Mouse (Mus musculus): ENCODE measurements at regions not wholly inside any gene's neighbourhood (a gene's known extent, or its start where the extent isn't known, plus 50 kb on each side); places are given as distances from the start of the nearest gene placed in this dataset.

GRCm38 (mm10) chr2:84264485-84264884 lies 160.7 kb downstream of the Calcrl start:
- TF ChIP-seq CTCF (IDR thresholded peaks at IDR 0.05) = no peak
- no peak for TF ChIP-seq EP300 (IDR thresholded peaks at IDR 0.05)
